ENCODE assay signal across 24 mouse cellular contexts in genomic region chr1:77300806-77301205, GRCm38 (mm10).
"Had no signal": no experiment of that assay in that cellular context is flagged by ENCODE, and none has a peak within 500 bp of the region (broad histone marks: within the 10 kb centered on the region; RNA-seq: fewer than 3 reads in every experiment).

No protein-coding gene starts in this region.

- H3K4me3 ChIP-seq: kidney, embryonic 15.5 days; left cerebral cortex, adult 2 months; limb, embryonic 12.5 days; limb, embryonic 15.5 days; megakaryocyte, embryonic 14.5 days; midbrain, embryonic 10.5 days; midbrain, embryonic 13.5 days; myocyte; neural tube, embryonic 13.5 days; stomach, embryonic 15.5 days had no signal

- H3K27ac ChIP-seq: kidney, embryonic 15.5 days; left cerebral cortex, adult 2 months; limb, embryonic 12.5 days; limb, embryonic 15.5 days; midbrain, embryonic 10.5 days; midbrain, embryonic 13.5 days; neural tube, embryonic 13.5 days; stomach, embryonic 15.5 days had no signal

- H3K27me3 ChIP-seq: kidney, embryonic 15.5 days; limb, embryonic 12.5 days; limb, embryonic 15.5 days; megakaryocyte, embryonic 14.5 days; midbrain, embryonic 13.5 days; stomach, embryonic 15.5 days had no signal

- H3K36me3 ChIP-seq: kidney, embryonic 15.5 days; limb, embryonic 12.5 days; limb, embryonic 15.5 days; midbrain, embryonic 10.5 days; midbrain, embryonic 13.5 days; neural tube, embryonic 13.5 days; stomach, embryonic 15.5 days had no signal

- ATAC-seq: midbrain, embryonic 13.5 days; midbrain, embryonic 16.5 days had no signal

- H3K9me3 ChIP-seq: kidney, embryonic 15.5 days; limb, embryonic 12.5 days; limb, embryonic 15.5 days; megakaryocyte, embryonic 14.5 days; midbrain, embryonic 10.5 days; midbrain, embryonic 13.5 days; neural tube, embryonic 13.5 days; stomach, embryonic 15.5 days had no signal

- H3K9ac ChIP-seq: kidney, embryonic 15.5 days; limb, embryonic 12.5 days; limb, embryonic 15.5 days; lung, embryonic 14.5 days; midbrain, embryonic 13.5 days; neural tube, embryonic 13.5 days; stomach, embryonic 15.5 days had no signal

- H3K4me1 ChIP-seq: kidney, embryonic 15.5 days; limb, embryonic 15.5 days; midbrain, embryonic 13.5 days; stomach, embryonic 15.5 days had no signal

- H3K4me2 ChIP-seq: kidney, embryonic 15.5 days; limb, embryonic 12.5 days; limb, embryonic 15.5 days; lung, embryonic 14.5 days; midbrain, embryonic 13.5 days; neural tube, embryonic 13.5 days; stomach, embryonic 15.5 days had no signal

- DNase-seq: kidney, adult 11 months; kidney, adult 8-10 months; kidney, postnatal 10 days; kidney, postnatal 36 days; layer of hippocampus, postnatal 36 days; left cerebral cortex, postnatal 4 days; lung, embryonic 14.5 days; lung, postnatal 10 days; lung, postnatal 36 days; retina, postnatal 1 day; right cerebral cortex, postnatal 25 days; spleen, adult 18-20 months; thymus, postnatal 25 days had no signal
